Mouse (Mus musculus) E14TG2a.4 (cell line): ENCODE measurements around the gene Olfr459.

ENCODE experiments used
- CTCF ChIP-seq: conservative IDR thresholded peaks from 2 replicates; pipeline ENCODE4 v1.5.1; 2014; ENCODE audit warnings: low read length
- NANOG ChIP-seq: IDR thresholded peaks from 2 replicates; pipeline ENCODE4 v1.6.1; 2014; ENCODE audit warnings: borderline replicate concordance, low read length, mixed read lengths

GRCm38 (mm10) chr6:41764306-41764705 lies 10.7 kb downstream of the Olfr459 start:
- TF ChIP-seq CTCF (no peak), NANOG (no peak)
